Mouse (Mus musculus) kidney, embryonic 14.5 days (tissue): ENCODE measurements around the gene 0610040J01Rik. TPM values are rescaled to one million over a fixed set of nuclear protein-coding genes. Genes with fewer than 3 reads are reported as not detected.

Experiments
- polyA plus RNA-seq: library from polyadenylated mRNA; unstranded; fragments of >200 nt; fragmentation: Nextera tagmentation; extraction: Ambion mirVana; gene quantifications from 2 replicates; pipeline ENCODE4 v1.2.1, GENCODE M21; 2014

0610040J01Rik gene
- polyA plus RNA-seq, 1 experiment from 2014 or later: 33.2 TPM

Other genes with a start within 250 kb of the 0610040J01Rik start
- gene Nwd2, start 163.3 kb upstream of the 0610040J01Rik start, polyA plus RNA-seq: 0.81 and 0.99 TPM in 2 replicates
- 13.2 and 13.7 TPM in 2 replicates for gene Rell1, start 156.5 kb downstream of the 0610040J01Rik start, polyA plus RNA-seq